Mouse (Mus musculus) neural tube, embryonic 14.5 days (tissue): Measurements from ENCODE around the gene Mbtps2. TPM values are rescaled to one million over a fixed set of nuclear protein-coding genes. Genes with fewer than 3 reads are reported as not detected.

Source experiments
- ATAC-seq: fragments of 200-750 bp; cut with Nextera tagmentation; 2 replicates; pipeline ENCODE4 v1.8.0; 2017; ENCODE audit warnings: low read depth, mild to moderate bottlenecking, moderate TSS enrichment, moderate library complexity
- H3K27ac ChIP-seq: fragments of 300-500 bp; sonication (generic); 2 replicates; pipeline ENCODE4 v1.5.1; 2014; ENCODE audit warnings: low read depth, mild to moderate bottlenecking, control low read depth, low read length, moderate library complexity, mixed read lengths
- H3K27me3 ChIP-seq: fragments of 300-500 bp; sonication (generic); 2 replicates; pipeline ENCODE4 v1.6.1; 2014; ENCODE audit warnings: low read length; ENCODE audit not compliant: control insufficient read depth, insufficient read depth
- H3K36me3 ChIP-seq: fragments of 300-500 bp; sonication (generic); 2 replicates; pipeline ENCODE4 v1.6.1; 2014; ENCODE audit warnings: low read length, mixed read lengths; ENCODE audit not compliant: control insufficient read depth, insufficient read depth
- H3K4me1 ChIP-seq: fragments of 300-500 bp; sonication (generic); 2 replicates; pipeline ENCODE4 v1.6.1; 2014; ENCODE audit warnings: low read length; ENCODE audit not compliant: control insufficient read depth, insufficient read depth
- H3K4me2 ChIP-seq: fragments of 300-500 bp; sonication (generic); 2 replicates; pipeline ENCODE4 v1.6.1; 2014; ENCODE audit warnings: mild to moderate bottlenecking, low read depth, low read length, control low read depth
- H3K4me3 ChIP-seq: fragments of 300-500 bp; sonication (generic); 2 replicates; pipeline ENCODE4 v1.5.1; 2014; ENCODE audit warnings: low read depth, low read length, control low read depth, mixed read lengths
- H3K9ac ChIP-seq: fragments of 300-500 bp; sonication (generic); replicated peaks from 2 replicates; pipeline ENCODE4 v1.6.1; 2014; ENCODE audit warnings: low read depth, mild to moderate bottlenecking, control low read depth, low read length, mixed read lengths
- H3K9me3 ChIP-seq: fragments of 300-500 bp; sonication (generic); 2 replicates; pipeline ENCODE4 v1.6.1; 2016; ENCODE audit warnings: low read length; ENCODE audit not compliant: control insufficient read depth
- WGBS: fragments of 180-500 bp; shearing (Covaris S2); extraction: QIAGEN DNeasy Blood & Tissue Kit; methylation state at CpG from one replicate; pipeline ENCODE4 v1.1.7; 2014; 5-methylcytosine and 5-hydroxymethylcytosine counted together
- polyA plus RNA-seq: library from polyadenylated mRNA; unstranded; fragments of >200 nt; fragmentation: Nextera tagmentation; extraction: Ambion mirVana; gene quantifications from 2 replicates; pipeline ENCODE4 v1.2.1, GENCODE M21; 2014

Mbtps2 gene
- polyA plus RNA-seq, 1 experiment from 2014 or later = 37.7 TPM

- ATAC-seq = no peak
Measured at GRCm38 (mm10) chrX:157601450-157601849, 2.9 kb upstream of the Mbtps2 start.

GRCm38 (mm10) chrX:157597585-157598185 is 830 bp downstream of the Mbtps2 start:
- no peaks in the 10 kb centered on the region for H3K9me3 ChIP-seq
- no peaks in the 10 kb centered on the region for H3K36me3 ChIP-seq
- H3K4me2 ChIP-seq = peak overlapping the region; percentile 53
- no peaks in the 10 kb centered on the region for H3K27me3 ChIP-seq
- 0 out of 2 replicates have a peak, but pooled peaks cover 4% of the 10 kb centered on the region for H3K4me1 ChIP-seq
- ATAC-seq = peak; percentile 36
- peak overlapping the region; percentile 50 for H3K4me3 ChIP-seq
- H3K27ac ChIP-seq = peak overlapping the region; percentile 85
- peak overlapping the region; percentile 59 for H3K9ac ChIP-seq
- WGBS = 14% methylated on average over 17 of the region's 17 CpGs

More at GRCm38 (mm10) chrX:157601450-157601849, 2.9 kb upstream of the Mbtps2 start:
- 0 out of 2 replicates have a peak, but pooled peaks cover 4% of the 10 kb centered on the region for H3K4me1 ChIP-seq
- no peak overlapping the region for H3K27ac ChIP-seq
- H3K4me2 ChIP-seq = no peak overlapping the region
- no peaks in the 10 kb centered on the region for H3K27me3 ChIP-seq
- H3K9me3 ChIP-seq = no peaks in the 10 kb centered on the region
- H3K36me3 ChIP-seq = no peaks in the 10 kb centered on the region
- H3K9ac ChIP-seq = no peak overlapping the region
- WGBS = 12% methylated on average over 3 of the region's 3 CpGs
- H3K4me3 ChIP-seq = no peak overlapping the region

- 0 out of 2 replicates have a peak, but pooled peaks cover 4% of the 10 kb centered on the region for H3K4me1 ChIP-seq
- no peak for ATAC-seq
- no peak overlapping the region for H3K9ac ChIP-seq
- no peaks in the 10 kb centered on the region for H3K36me3 ChIP-seq
- peak overlapping the region; percentile 53 for H3K4me2 ChIP-seq
- 77% methylated on average over 5 of the region's 5 CpGs for WGBS
- no peak overlapping the region for H3K27ac ChIP-seq
- no peak overlapping the region; the same call in 1 of the 2 replicates for H3K4me3 ChIP-seq
- no peaks in the 10 kb centered on the region for H3K27me3 ChIP-seq
- H3K9me3 ChIP-seq = no peaks in the 10 kb centered on the region
Measured at GRCm38 (mm10) chrX:157596802-157597201, 1.7 kb downstream of the Mbtps2 start.

GRCm38 (mm10) chrX:157595927-157596326 is 2.6 kb downstream of the Mbtps2 start:
- ATAC-seq = no peak
- 90% methylated on average over 6 of the region's 6 CpGs for WGBS
- H3K36me3 ChIP-seq = no peaks in the 10 kb centered on the region
- H3K9ac ChIP-seq = no peak overlapping the region
- no peak overlapping the region for H3K4me2 ChIP-seq
- no peaks in the 10 kb centered on the region for H3K9me3 ChIP-seq
- H3K27ac ChIP-seq = no peak overlapping the region
- H3K4me3 ChIP-seq = no peak overlapping the region
- no peaks in the 10 kb centered on the region for H3K27me3 ChIP-seq
- H3K4me1 ChIP-seq = 0 out of 2 replicates have a peak, but pooled peaks cover 4% of the 10 kb centered on the region

- Histone ChIP-seq H3K36me3 (0 out of 2 replicates have a peak, but pooled peaks cover 3% of the 10 kb centered on the region), H3K4me1 (0 out of 2 replicates have a peak, but pooled peaks cover 4% of the 10 kb centered on the region), H3K9me3 (no peaks in the 10 kb centered on the region), H3K9ac (no peak overlapping the region), H3K4me2 (no peak overlapping the region), H3K27ac (no peak overlapping the region), H3K4me3 (no peak overlapping the region), H3K27me3 (no peaks in the 10 kb centered on the region)
- no peak for ATAC-seq
- 73% methylated on average over 2 of the region's 2 CpGs for WGBS
Measured at GRCm38 (mm10) chrX:157594606-157595005, 3.9 kb downstream of the Mbtps2 start.

- H3K36me3 ChIP-seq = 0 out of 2 replicates have a peak, but pooled peaks cover 3% of the 10 kb centered on the region
- 56% methylated on average over 5 of the region's 5 CpGs for WGBS
- no peaks in the 10 kb centered on the region for H3K4me1 ChIP-seq
- H3K27ac ChIP-seq = no peak overlapping the region
- no peak for ATAC-seq
- H3K9ac ChIP-seq = no peak overlapping the region
- H3K27me3 ChIP-seq = no peaks in the 10 kb centered on the region
- H3K4me2 ChIP-seq = no peak overlapping the region
- H3K4me3 ChIP-seq = no peak overlapping the region
- no peaks in the 10 kb centered on the region for H3K9me3 ChIP-seq
Measured at GRCm38 (mm10) chrX:157587001-157587400, 11.5 kb downstream of the Mbtps2 start.

GRCm38 (mm10) chrX:157586397-157586796 is 12.1 kb downstream of the Mbtps2 start:
- H3K9ac ChIP-seq = no peak overlapping the region
- no peak overlapping the region for H3K27ac ChIP-seq
- no peaks in the 10 kb centered on the region for H3K4me1 ChIP-seq
- H3K27me3 ChIP-seq = no peaks in the 10 kb centered on the region
- H3K36me3 ChIP-seq = 0 out of 2 replicates have a peak, but pooled peaks cover 3% of the 10 kb centered on the region
- no peak overlapping the region for H3K4me2 ChIP-seq
- ATAC-seq = no peak
- H3K9me3 ChIP-seq = no peaks in the 10 kb centered on the region
- H3K4me3 ChIP-seq = no peak overlapping the region

GRCm38 (mm10) chrX:157579108-157579614 is 19.4 kb downstream of the Mbtps2 start:
- Histone ChIP-seq H3K9me3 (no peaks in the 10 kb centered on the region), H3K27ac (no peak overlapping the region), H3K27me3 (no peaks in the 10 kb centered on the region), H3K4me1 (no peaks in the 10 kb centered on the region), H3K9ac (no peak overlapping the region), H3K4me3 (no peak overlapping the region), H3K4me2 (no peak overlapping the region), H3K36me3 (no peaks in the 10 kb centered on the region)
- ATAC-seq = no peak
- WGBS = 67% methylated on average over 6 of the region's 6 CpGs

GRCm38 (mm10) chrX:157574683-157575082 is 23.8 kb downstream of the Mbtps2 start:
- no peaks in the 10 kb centered on the region for H3K9me3 ChIP-seq
- no peaks in the 10 kb centered on the region for H3K36me3 ChIP-seq
- WGBS = 82% methylated on average over 2 of the region's 2 CpGs
- H3K27me3 ChIP-seq = no peaks in the 10 kb centered on the region
- H3K27ac ChIP-seq = no peak overlapping the region
- no peak overlapping the region for H3K9ac ChIP-seq
- H3K4me2 ChIP-seq = no peak overlapping the region
- H3K4me3 ChIP-seq = no peak overlapping the region
- ATAC-seq = no peak
- H3K4me1 ChIP-seq = no peaks in the 10 kb centered on the region
